Mouse (Mus musculus): Measurements from ENCODE around the gene Pglyrp1. TPM values are rescaled to one million over a fixed set of nuclear protein-coding genes. Genes with fewer than 3 reads are reported as not detected.

Pglyrp1 gene
- polyA plus RNA-seq, 1 experiment from 2014 or later, result 26.3 TPM

DNA sequence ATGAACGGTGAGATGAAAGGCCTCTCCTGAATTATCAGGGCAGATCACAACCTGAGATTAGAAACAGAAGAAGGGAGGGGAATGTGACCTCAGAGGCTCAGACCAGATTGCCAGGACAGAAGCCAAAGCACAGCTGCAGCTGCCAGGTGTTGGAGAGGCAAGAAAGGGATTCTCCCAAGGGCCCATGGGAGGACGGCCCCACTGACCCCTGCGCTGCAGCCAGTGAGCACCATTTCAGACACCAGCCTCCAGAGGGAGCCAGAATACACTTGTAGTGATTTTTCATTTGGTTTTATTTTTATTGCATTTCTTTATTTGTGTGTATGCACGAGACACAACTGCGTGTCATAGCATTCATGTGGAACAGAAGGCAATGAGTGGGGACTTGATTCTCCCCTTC is 25.4 kb downstream of the Pglyrp1 start:
- ATAC-seq, result no peak
- H3K4me2 ChIP-seq (ENCODE audit: low read length), result no peak overlapping the region
- H3K27ac ChIP-seq (ENCODE audit: low read length), result no peak overlapping the region
- no peak overlapping the region for H3K9ac ChIP-seq (replicated peaks; ENCODE audit: low read depth, low read length)
- H3K36me3 ChIP-seq (ENCODE audit: control insufficient read depth, insufficient read depth), result no peaks in the 10 kb centered on the region
- peaks cover 22% of the 10 kb centered on the region for H3K4me1 ChIP-seq (replicated peaks; ENCODE audit: control insufficient read depth, insufficient read depth, low read length)
- H3K9me3 ChIP-seq (ENCODE audit: control insufficient read depth, low read length), result no peaks in the 10 kb centered on the region
- H3K27me3 ChIP-seq (replicated peaks; ENCODE audit: control insufficient read depth, insufficient read depth, low read length), result peaks cover 3% of the 10 kb centered on the region; the same call in 1 of the 2 replicates
- no peak overlapping the region for H3K4me3 ChIP-seq (replicated peaks; ENCODE audit: low read length)
- 27% methylated on average over 5 of the region's 5 CpGs for WGBS

DNA sequence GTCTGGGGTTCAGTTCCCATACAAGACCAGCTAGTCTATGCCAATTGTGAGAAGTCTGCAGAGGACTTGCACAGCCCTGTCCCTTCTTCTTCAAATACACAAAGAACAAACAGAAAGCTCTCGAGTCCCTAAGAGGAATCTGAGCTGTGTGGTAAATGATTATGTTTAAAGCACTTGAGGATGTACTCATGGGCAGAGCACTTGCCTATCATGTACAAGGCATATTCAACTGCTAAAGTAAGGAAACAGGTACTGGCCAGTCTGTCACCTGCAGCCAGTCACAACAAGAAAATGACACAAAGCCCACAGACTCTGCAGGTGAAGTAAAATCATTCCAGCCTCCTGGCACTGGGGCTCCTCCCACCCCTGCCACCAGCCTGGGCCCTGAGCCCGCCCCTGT is 29.4 kb downstream of the Pglyrp1 start:
- H3K27me3 ChIP-seq (replicated peaks; ENCODE audit: control insufficient read depth, insufficient read depth, low read length), result no peaks in the 10 kb centered on the region
- no peaks in the 10 kb centered on the region for H3K4me1 ChIP-seq (replicated peaks; ENCODE audit: control insufficient read depth, insufficient read depth, low read length)
- H3K36me3 ChIP-seq (ENCODE audit: control insufficient read depth, insufficient read depth), result no peaks in the 10 kb centered on the region
- H3K27ac ChIP-seq (ENCODE audit: low read length), result no peak overlapping the region
- no peak overlapping the region for H3K9ac ChIP-seq (replicated peaks; ENCODE audit: low read depth, low read length)
- 93% methylated on average over 2 of the region's 2 CpGs for WGBS
- ATAC-seq, result no peak
- no peaks in the 10 kb centered on the region for H3K9me3 ChIP-seq (ENCODE audit: control insufficient read depth, low read length)
- no peak overlapping the region for H3K4me2 ChIP-seq (ENCODE audit: low read length)
- no peak overlapping the region for H3K4me3 ChIP-seq (replicated peaks; ENCODE audit: low read length)

DNA sequence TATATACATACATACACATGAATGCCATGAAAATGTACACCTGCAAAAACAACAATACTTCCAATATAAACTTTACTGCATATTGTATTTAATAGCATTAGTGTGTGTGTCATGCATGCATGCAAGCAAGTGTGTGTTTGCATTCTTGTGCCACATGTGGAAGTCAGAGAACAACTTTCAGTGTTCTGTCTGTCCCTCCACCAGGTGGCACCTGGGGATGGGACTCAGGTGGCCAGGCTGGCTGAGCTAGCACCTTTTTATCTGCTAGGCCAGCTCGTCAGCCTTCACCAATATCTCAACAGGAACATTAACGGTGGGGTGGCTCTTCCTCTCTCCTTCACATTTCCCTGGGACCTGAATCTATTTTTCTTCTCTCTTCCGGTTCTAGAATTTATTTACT is 31.4 kb downstream of the Pglyrp1 start:
- Histone ChIP-seq H3K27me3 (replicated peaks; ENCODE audit: control insufficient read depth, insufficient read depth, low read length) (no peaks in the 10 kb centered on the region), H3K4me3 (replicated peaks; ENCODE audit: low read length) (no peak overlapping the region)

DNA sequence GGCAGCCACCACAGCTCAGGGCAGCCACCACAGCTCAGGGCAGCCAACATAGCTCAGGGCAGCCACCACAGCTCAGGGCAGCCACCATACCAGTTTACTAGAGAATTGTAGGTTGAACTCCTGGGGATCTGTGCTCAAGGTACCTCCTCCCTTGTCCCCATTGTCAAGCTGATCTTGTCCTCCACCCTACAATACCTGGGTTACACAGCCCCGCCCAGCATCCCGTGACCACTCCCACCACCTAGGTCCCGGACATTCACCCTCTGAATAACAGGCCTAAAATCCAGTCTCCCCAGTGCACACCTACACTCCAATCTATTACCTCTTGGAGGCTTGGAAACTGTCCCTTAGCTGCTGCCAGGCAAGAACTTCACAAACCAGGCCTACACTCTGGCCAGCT is 33.8 kb downstream of the Pglyrp1 start:
- no peak for ATAC-seq
- Histone ChIP-seq H3K4me2 (ENCODE audit: low read length) (no peak overlapping the region), H3K27me3 (replicated peaks; ENCODE audit: control insufficient read depth, insufficient read depth, low read length) (no peaks in the 10 kb centered on the region), H3K36me3 (ENCODE audit: control insufficient read depth, insufficient read depth) (0 out of 2 replicates have a peak, but pooled peaks cover 2% of the 10 kb centered on the region), H3K4me3 (replicated peaks; ENCODE audit: low read length) (no peak overlapping the region), H3K9ac (replicated peaks; ENCODE audit: low read depth, low read length) (no peak overlapping the region), H3K4me1 (replicated peaks; ENCODE audit: control insufficient read depth, insufficient read depth, low read length) (peaks cover 10% of the 10 kb centered on the region), H3K27ac (ENCODE audit: low read length) (no peak overlapping the region), H3K9me3 (ENCODE audit: control insufficient read depth, low read length) (no peaks in the 10 kb centered on the region)
- 71% methylated on average over 3 of the region's 3 CpGs for WGBS

More for the DNA sequence above, 31.4 kb downstream of the Pglyrp1 start:
- Histone ChIP-seq H3K9me3 (ENCODE audit: control insufficient read depth, low read length) (no peaks in the 10 kb centered on the region), H3K27ac (ENCODE audit: low read length) (no peak overlapping the region), H3K36me3 (ENCODE audit: control insufficient read depth, insufficient read depth) (0 out of 2 replicates have a peak, but pooled peaks cover 2% of the 10 kb centered on the region), H3K9ac (replicated peaks; ENCODE audit: low read depth, low read length) (no peak overlapping the region), H3K4me1 (replicated peaks; ENCODE audit: control insufficient read depth, insufficient read depth, low read length) (no peaks in the 10 kb centered on the region), H3K4me2 (ENCODE audit: low read length) (no peak overlapping the region)
- WGBS, result 73% methylated on average over 3 of the region's 3 CpGs
- no peak for ATAC-seq

DNA sequence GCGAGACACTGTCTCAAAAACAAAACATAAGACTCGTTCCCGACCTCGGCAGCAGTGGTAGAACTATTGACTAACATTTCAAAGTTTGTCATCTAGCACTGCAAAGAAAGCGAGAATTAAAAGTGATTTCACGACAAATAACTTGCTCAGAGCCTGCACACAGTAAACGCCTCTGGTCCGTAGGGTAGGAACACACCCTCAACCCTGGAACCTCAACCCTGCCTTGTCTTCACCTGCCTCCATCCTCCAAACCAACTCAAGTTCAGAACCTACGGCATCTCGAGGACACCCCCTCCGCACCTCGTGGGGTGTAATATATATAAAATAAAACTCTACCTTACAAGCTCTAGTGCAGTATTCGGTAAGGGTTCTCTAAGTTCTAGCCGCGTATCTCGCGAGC is 38.7 kb downstream of the Pglyrp1 start:
- H3K9ac ChIP-seq (replicated peaks; ENCODE audit: low read depth, low read length), result peak overlapping the region; percentile 47
- H3K27me3 ChIP-seq (replicated peaks; ENCODE audit: control insufficient read depth, insufficient read depth, low read length), result no peaks in the 10 kb centered on the region
- peaks cover 16% of the 10 kb centered on the region for H3K4me1 ChIP-seq (replicated peaks; ENCODE audit: control insufficient read depth, insufficient read depth, low read length)
- H3K9me3 ChIP-seq (ENCODE audit: control insufficient read depth, low read length), result no peaks in the 10 kb centered on the region
- 7% methylated on average over 17 of the region's 17 CpGs for WGBS
- H3K27ac ChIP-seq (ENCODE audit: low read length), result no peak overlapping the region
- peak overlapping the region; percentile 78 for H3K4me3 ChIP-seq (replicated peaks; ENCODE audit: low read length)
- ATAC-seq, result no peak; the same call in 1 of the 2 replicates
- H3K4me2 ChIP-seq (ENCODE audit: low read length), result peak overlapping the region; percentile 85
- 0 out of 2 replicates have a peak, but pooled peaks cover 2% of the 10 kb centered on the region for H3K36me3 ChIP-seq (ENCODE audit: control insufficient read depth, insufficient read depth)

DNA sequence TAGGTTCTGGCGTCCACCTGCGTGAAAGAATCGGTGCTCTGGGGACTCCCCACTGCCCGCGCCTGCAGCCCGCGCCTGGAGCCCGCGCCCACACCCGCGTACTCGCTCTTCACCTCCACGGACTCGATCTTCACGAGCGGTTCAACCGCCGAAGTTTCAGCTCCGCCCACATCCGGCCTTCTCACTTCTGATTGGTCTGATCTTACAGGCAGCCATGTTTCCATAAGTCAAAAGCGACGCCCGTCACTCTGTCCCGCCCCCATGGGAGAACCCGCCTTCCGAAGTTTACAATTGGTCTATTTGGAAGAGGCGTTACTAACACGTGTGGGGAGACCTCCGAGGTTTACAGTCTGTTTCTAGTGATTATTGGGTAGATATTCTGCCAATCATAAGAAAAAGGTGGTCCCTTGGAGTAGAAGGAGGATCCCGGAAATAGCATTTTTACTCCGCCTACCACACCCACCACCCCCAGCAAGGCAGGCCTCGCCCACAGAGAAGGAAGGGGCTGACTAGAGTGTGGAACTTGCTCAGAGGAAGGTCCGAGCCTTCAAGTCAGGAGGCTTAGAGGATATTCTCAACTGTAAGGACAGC is 39.2 kb downstream of the Pglyrp1 start, which contains the start of gene Ccdc61:
Gene Ccdc61 (minus strand): TSS at position 175 of the 591 bp plus-strand sequence.
- peak within 1 kb of the TSS; percentile 85 for H3K4me2 ChIP-seq (ENCODE audit: low read length)
- no peaks in the 10 kb centered on the region for H3K9me3 ChIP-seq (ENCODE audit: control insufficient read depth, low read length)
- H3K4me3 ChIP-seq (replicated peaks; ENCODE audit: low read length), result peak within 1 kb of the TSS; percentile 78
- WGBS, result under 1% methylated on average over 33 of the region's 33 CpGs
- peaks cover 16% of the 10 kb centered on the region for H3K4me1 ChIP-seq (replicated peaks; ENCODE audit: control insufficient read depth, insufficient read depth, low read length)
- H3K9ac ChIP-seq (replicated peaks; ENCODE audit: low read depth, low read length), result peak within 1 kb of the TSS; percentile 50
- H3K36me3 ChIP-seq (ENCODE audit: control insufficient read depth, insufficient read depth), result 0 out of 2 replicates have a peak, but pooled peaks cover 2% of the 10 kb centered on the region
- peak; percentile 99 for ATAC-seq
- H3K27ac ChIP-seq (ENCODE audit: low read length), result peak within 1 kb of the TSS; percentile 1; the same call in 1 of the 2 replicates
- no peaks in the 10 kb centered on the region for H3K27me3 ChIP-seq (replicated peaks; ENCODE audit: control insufficient read depth, insufficient read depth, low read length)

DNA sequence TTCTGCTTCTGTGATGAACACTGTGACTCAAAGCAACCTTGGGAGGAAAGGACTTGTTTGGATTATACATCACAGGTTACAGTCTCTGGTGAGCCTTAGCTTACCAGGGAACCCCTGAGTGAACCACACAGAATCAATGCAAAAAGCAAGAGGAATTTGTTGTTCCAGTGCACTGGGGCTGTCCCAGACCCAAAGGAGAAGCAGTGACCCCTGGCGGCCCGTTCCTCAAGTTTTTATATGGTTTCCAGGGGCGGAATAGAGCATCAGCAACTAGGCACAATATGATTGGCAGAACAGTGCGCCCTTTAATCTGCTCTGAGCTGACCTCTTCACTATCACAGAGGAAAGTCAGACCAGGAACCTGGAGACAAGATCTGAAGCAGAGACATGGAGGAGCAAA is 45.1 kb downstream of the Pglyrp1 start:
- H3K27ac ChIP-seq (ENCODE audit: low read length), result no peak overlapping the region
- H3K36me3 ChIP-seq (ENCODE audit: control insufficient read depth, insufficient read depth), result no peaks in the 10 kb centered on the region
- no peak overlapping the region for H3K4me2 ChIP-seq (ENCODE audit: low read length)
- peaks cover 6% of the 10 kb centered on the region for H3K4me1 ChIP-seq (replicated peaks; ENCODE audit: control insufficient read depth, insufficient read depth, low read length)
- H3K4me3 ChIP-seq (replicated peaks; ENCODE audit: low read length), result no peak overlapping the region
- H3K9ac ChIP-seq (replicated peaks; ENCODE audit: low read depth, low read length), result no peak overlapping the region
- WGBS, result 74% methylated on average over 4 of the region's 4 CpGs
- H3K27me3 ChIP-seq (replicated peaks; ENCODE audit: control insufficient read depth, insufficient read depth, low read length), result no peaks in the 10 kb centered on the region
- no peaks in the 10 kb centered on the region for H3K9me3 ChIP-seq (ENCODE audit: control insufficient read depth, low read length)
- ATAC-seq, result no peak

DNA sequence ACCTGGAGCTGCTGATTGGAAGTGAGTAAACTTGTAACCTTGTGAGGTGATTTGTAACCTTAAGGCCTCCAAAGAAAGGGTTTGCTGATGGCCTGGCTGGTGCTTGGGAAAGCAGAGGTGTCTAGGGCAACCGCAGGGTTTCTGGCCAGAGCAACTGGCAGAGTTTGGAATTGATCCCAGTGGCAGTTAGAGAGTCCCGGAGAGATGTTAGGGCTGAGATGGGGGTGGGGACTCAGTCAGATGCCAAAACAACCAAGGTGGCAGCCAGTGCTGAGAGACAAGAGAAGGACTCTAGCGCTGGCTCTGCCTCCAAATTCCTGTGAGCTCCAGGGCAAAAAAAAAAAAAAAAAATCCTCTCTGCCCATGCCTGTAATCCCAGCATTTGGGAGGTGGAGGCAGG is 46.8 kb downstream of the Pglyrp1 start:
- ATAC-seq, result no peak
- Histone ChIP-seq H3K27ac (ENCODE audit: low read length) (no peak overlapping the region), H3K9me3 (ENCODE audit: control insufficient read depth, low read length) (no peaks in the 10 kb centered on the region), H3K27me3 (replicated peaks; ENCODE audit: control insufficient read depth, insufficient read depth, low read length) (no peaks in the 10 kb centered on the region), H3K36me3 (ENCODE audit: control insufficient read depth, insufficient read depth) (no peaks in the 10 kb centered on the region), H3K4me2 (ENCODE audit: low read length) (no peak overlapping the region), H3K4me1 (replicated peaks; ENCODE audit: control insufficient read depth, insufficient read depth, low read length) (peaks cover 21% of the 10 kb centered on the region), H3K4me3 (replicated peaks; ENCODE audit: low read length) (no peak overlapping the region), H3K9ac (replicated peaks; ENCODE audit: low read depth, low read length) (no peak overlapping the region)
- 37% methylated on average over 3 of the region's 3 CpGs for WGBS

DNA sequence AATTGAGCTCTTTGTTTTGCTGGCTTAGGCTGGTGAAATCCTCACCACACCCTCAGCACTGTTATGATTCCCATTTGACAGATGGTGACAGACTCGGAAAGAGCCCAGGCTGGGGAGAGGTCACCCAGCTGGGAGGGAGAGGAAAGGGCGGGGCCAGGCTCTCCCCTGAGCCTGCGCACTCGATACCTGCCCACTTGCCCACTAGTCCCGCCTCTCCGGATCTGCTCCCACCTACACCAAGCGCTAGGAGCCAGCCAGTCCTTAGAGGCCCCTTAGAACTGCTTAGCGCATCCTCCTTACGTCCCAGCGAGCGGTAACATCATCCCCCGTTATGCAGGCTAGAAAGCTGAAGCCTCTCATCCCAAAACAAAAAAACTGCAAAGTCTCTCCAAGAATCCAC is 49.9 kb downstream of the Pglyrp1 start:
- Histone ChIP-seq H3K9me3 (ENCODE audit: control insufficient read depth, low read length) (no peaks in the 10 kb centered on the region), H3K4me1 (replicated peaks; ENCODE audit: control insufficient read depth, insufficient read depth, low read length) (peaks cover 42% of the 10 kb centered on the region), H3K36me3 (ENCODE audit: control insufficient read depth, insufficient read depth) (no peaks in the 10 kb centered on the region), H3K9ac (replicated peaks; ENCODE audit: low read depth, low read length) (peak overlapping the region; percentile 31; the same call in 1 of the 2 replicates), H3K4me3 (replicated peaks; ENCODE audit: low read length) (0 out of 2 replicates have a peak overlapping the region, but pooled peaks have one; percentile 0), H3K4me2 (ENCODE audit: low read length) (peak overlapping the region; percentile 16), H3K27ac (ENCODE audit: low read length) (peak overlapping the region; percentile 63; the same call in 1 of the 2 replicates), H3K27me3 (replicated peaks; ENCODE audit: control insufficient read depth, insufficient read depth, low read length) (no peaks in the 10 kb centered on the region)
- 3% methylated on average over 12 of the region's 12 CpGs for WGBS
- ATAC-seq, result peak; percentile 15; the same call in 1 of the 2 replicates

Measured in forebrain, embryonic 16.5 days (tissue).